Mouse (Mus musculus) midbrain, embryonic 15.5 days (tissue): ENCODE results near the gene Armc12. TPM values are rescaled to one million over a fixed set of nuclear protein-coding genes. Genes with fewer than 3 reads are reported as not detected.

ENCODE experiments used
- ATAC-seq: fragments of 200-750 bp; cut with Nextera tagmentation; replicated peaks from 2 replicates; pipeline ENCODE4 v1.8.0; 2017; ENCODE audit warnings: moderate TSS enrichment
- H3K27ac ChIP-seq: fragments of 300-500 bp; sonication (generic); 2 replicates; pipeline ENCODE4 v1.5.1; 2015; ENCODE audit warnings: mild to moderate bottlenecking, inconsistent platforms
- H3K27me3 ChIP-seq: fragments of 300-500 bp; sonication (generic); replicated peaks from 2 replicates; pipeline ENCODE4 v1.6.1; 2015; ENCODE audit warnings: inconsistent platforms
- H3K36me3 ChIP-seq: fragments of 300-500 bp; sonication (generic); replicated peaks from 2 replicates; pipeline ENCODE4 v1.6.1; 2015; ENCODE audit warnings: inconsistent platforms
- H3K4me1 ChIP-seq: fragments of 300-500 bp; sonication (generic); 2 replicates; pipeline ENCODE4 v1.6.1; 2015; ENCODE audit warnings: inconsistent platforms
- H3K4me2 ChIP-seq: fragments of 300-500 bp; sonication (generic); 2 replicates; pipeline ENCODE4 v1.6.1; 2015; ENCODE audit warnings: inconsistent platforms, mild to moderate bottlenecking, moderate library complexity
- H3K4me3 ChIP-seq: fragments of 300-500 bp; sonication (generic); 2 replicates; pipeline ENCODE4 v1.5.1; 2015; ENCODE audit warnings: mild to moderate bottlenecking, inconsistent platforms
- H3K9ac ChIP-seq: fragments of 300-500 bp; sonication (generic); 2 replicates; pipeline ENCODE4 v1.6.1; 2015; ENCODE audit warnings: mild to moderate bottlenecking, inconsistent platforms
- H3K9me3 ChIP-seq: fragments of 300-500 bp; sonication (generic); 2 replicates; pipeline ENCODE4 v1.6.1; 2016; ENCODE audit warnings: inconsistent platforms
- WGBS: fragments of 180-500 bp; shearing (Covaris S2); methylation state at CpG from one replicate; pipeline ENCODE4 v1.1.7; 2015; ENCODE audit warnings: mixed read lengths; 5-methylcytosine and 5-hydroxymethylcytosine counted together
- polyA plus RNA-seq: library from polyadenylated mRNA; unstranded; fragments of >200 nt; fragmentation: Nextera tagmentation; extraction: Ambion mirVana; gene quantifications from 2 replicates; pipeline ENCODE4 v1.2.1, GENCODE M21; 2015

The Armc12 gene
- not detected in 2 replicates for polyA plus RNA-seq

- Histone ChIP-seq H3K27me3 (no peaks in the 10 kb centered on the region), H3K4me3 (no peak within 1 kb of the TSS), H3K27ac (no peak within 1 kb of the TSS), H3K9me3 (no peaks in the 10 kb centered on the region), H3K9ac (no peak within 1 kb of the TSS), H3K4me2 (no peak within 1 kb of the TSS), H3K36me3 (no peaks in the 10 kb centered on the region), H3K4me1 (peaks cover 5% of the 10 kb centered on the region)
- 82% methylated on average over 6 of the region's 6 CpGs for WGBS
- ATAC-seq: no peak
These were observed at the start of gene Armc12 for GRCm38 (mm10) chr17:28530506-28530905. Gene Armc12, plus strand, starts transcription at chr17:28530806.

GRCm38 (mm10) chr17:28484704-28485445 is 45.7 kb upstream of the Armc12 start:
- H3K4me2 ChIP-seq: peak overlapping the region; percentile 84
- peak overlapping the region; percentile 80 for H3K9ac ChIP-seq
- H3K27me3 ChIP-seq: no peaks in the 10 kb centered on the region
- no peaks in the 10 kb centered on the region for H3K36me3 ChIP-seq
- peak overlapping the region; percentile 97 for H3K4me3 ChIP-seq
- WGBS: 3% methylated on average over 30 of the region's 30 CpGs
- peaks cover 8% of the 10 kb centered on the region; the same call in 1 of the 2 replicates for H3K4me1 ChIP-seq
- no peaks in the 10 kb centered on the region for H3K9me3 ChIP-seq
- ATAC-seq: no peak; the same call in 1 of the 2 replicates
- H3K27ac ChIP-seq: peak overlapping the region; percentile 88

GRCm38 (mm10) chr17:28485446-28485948 is 45.1 kb upstream of the Armc12 start:
- peak overlapping the region; percentile 97 for H3K4me3 ChIP-seq
- H3K27me3 ChIP-seq: no peaks in the 10 kb centered on the region
- ATAC-seq: peak; percentile 80
- peak overlapping the region; percentile 88 for H3K27ac ChIP-seq
- H3K9me3 ChIP-seq: no peaks in the 10 kb centered on the region
- no peaks in the 10 kb centered on the region for H3K36me3 ChIP-seq
- peaks cover 8% of the 10 kb centered on the region; the same call in 1 of the 2 replicates for H3K4me1 ChIP-seq
- peak overlapping the region; percentile 80 for H3K9ac ChIP-seq
- WGBS: under 1% methylated on average over 41 of the region's 77 CpGs
- peak overlapping the region; percentile 84 for H3K4me2 ChIP-seq

- Histone ChIP-seq H3K9ac (peak overlapping the region; percentile 80), H3K27me3 (no peaks in the 10 kb centered on the region), H3K4me2 (peak overlapping the region; percentile 84), H3K9me3 (no peaks in the 10 kb centered on the region), H3K36me3 (no peaks in the 10 kb centered on the region), H3K4me3 (peak overlapping the region; percentile 97), H3K27ac (peak overlapping the region; percentile 88), H3K4me1 (peaks cover 8% of the 10 kb centered on the region; the same call in 1 of the 2 replicates)
- under 1% methylated on average over 46 of the region's 58 CpGs for WGBS
- ATAC-seq: peak; percentile 99
These were observed 44.6 kb upstream of the Armc12 start for GRCm38 (mm10) chr17:28485977-28486400.

- H3K36me3 ChIP-seq: no peaks in the 10 kb centered on the region
- H3K27me3 ChIP-seq: no peaks in the 10 kb centered on the region
- no peak overlapping the region for H3K27ac ChIP-seq
- WGBS: 80% methylated on average over 6 of the region's 6 CpGs
- H3K4me1 ChIP-seq: peaks cover 8% of the 10 kb centered on the region; the same call in 1 of the 2 replicates
- H3K4me3 ChIP-seq: peak overlapping the region; percentile 97; the same call in 1 of the 2 replicates
- no peak for ATAC-seq
- peak overlapping the region; percentile 84; the same call in 1 of the 2 replicates for H3K4me2 ChIP-seq
- no peak overlapping the region for H3K9ac ChIP-seq
- no peaks in the 10 kb centered on the region for H3K9me3 ChIP-seq
These were observed 43.9 kb upstream of the Armc12 start for GRCm38 (mm10) chr17:28486720-28487119.

- Histone ChIP-seq H3K4me3 (no peak overlapping the region), H3K9ac (no peak overlapping the region), H3K36me3 (no peaks in the 10 kb centered on the region), H3K9me3 (no peaks in the 10 kb centered on the region), H3K4me1 (peaks cover 8% of the 10 kb centered on the region; the same call in 1 of the 2 replicates), H3K4me2 (no peak overlapping the region), H3K27me3 (no peaks in the 10 kb centered on the region), H3K27ac (no peak overlapping the region)
- 90% methylated on average over 18 of the region's 18 CpGs for WGBS
- no peak for ATAC-seq
These were observed 42.9 kb upstream of the Armc12 start for GRCm38 (mm10) chr17:28487584-28488257.

- Histone ChIP-seq H3K4me3 (no peak overlapping the region), H3K27ac (no peak overlapping the region), H3K4me2 (no peak overlapping the region), H3K9me3 (no peaks in the 10 kb centered on the region), H3K27me3 (no peaks in the 10 kb centered on the region), H3K9ac (no peak overlapping the region), H3K4me1 (peaks cover 8% of the 10 kb centered on the region; the same call in 1 of the 2 replicates), H3K36me3 (no peaks in the 10 kb centered on the region)
- 78% methylated on average over 7 of the region's 7 CpGs for WGBS
- ATAC-seq: no peak
These were observed 42.2 kb upstream of the Armc12 start for GRCm38 (mm10) chr17:28488258-28489013.

- Histone ChIP-seq H3K4me2 (no peak overlapping the region), H3K27me3 (no peaks in the 10 kb centered on the region), H3K27ac (no peak overlapping the region), H3K36me3 (no peaks in the 10 kb centered on the region), H3K9ac (no peak overlapping the region), H3K9me3 (no peaks in the 10 kb centered on the region), H3K4me3 (no peak overlapping the region), H3K4me1 (no peaks in the 10 kb centered on the region; the same call in 1 of the 2 replicates)
- WGBS: 61% methylated on average over 14 of the region's 14 CpGs
- no peak for ATAC-seq
These were observed 39.4 kb upstream of the Armc12 start for GRCm38 (mm10) chr17:28491035-28491770.

GRCm38 (mm10) chr17:28495832-28496231 is 34.8 kb upstream of the Armc12 start:
- Histone ChIP-seq H3K36me3 (no peaks in the 10 kb centered on the region), H3K4me1 (no peaks in the 10 kb centered on the region; the same call in 1 of the 2 replicates)

GRCm38 (mm10) chr17:28499190-28499589 is 31.4 kb upstream of the Armc12 start:
- Histone ChIP-seq H3K4me1 (no peaks in the 10 kb centered on the region), H3K4me2 (no peak overlapping the region), H3K9me3 (no peaks in the 10 kb centered on the region), H3K27ac (no peak overlapping the region), H3K27me3 (no peaks in the 10 kb centered on the region), H3K4me3 (no peak overlapping the region), H3K36me3 (no peaks in the 10 kb centered on the region), H3K9ac (no peak overlapping the region)
- 79% methylated on average over 2 of the region's 2 CpGs for WGBS
- ATAC-seq: no peak

More at GRCm38 (mm10) chr17:28495832-28496231, 34.8 kb upstream of the Armc12 start:
- no peak overlapping the region for H3K4me2 ChIP-seq
- no peak overlapping the region for H3K27ac ChIP-seq
- H3K9me3 ChIP-seq: no peaks in the 10 kb centered on the region
- no peak overlapping the region for H3K9ac ChIP-seq
- no peaks in the 10 kb centered on the region for H3K27me3 ChIP-seq
- 93% methylated on average over 8 of the region's 8 CpGs for WGBS
- H3K4me3 ChIP-seq: no peak overlapping the region
- ATAC-seq: no peak

- no peaks in the 10 kb centered on the region for H3K4me1 ChIP-seq
- H3K27ac ChIP-seq: no peak overlapping the region
- WGBS: 78% methylated on average over 3 of the region's 3 CpGs
- H3K27me3 ChIP-seq: no peaks in the 10 kb centered on the region
- H3K9ac ChIP-seq: no peak overlapping the region
- H3K9me3 ChIP-seq: no peaks in the 10 kb centered on the region
- no peaks in the 10 kb centered on the region for H3K36me3 ChIP-seq
- ATAC-seq: no peak
- no peak overlapping the region for H3K4me2 ChIP-seq
- H3K4me3 ChIP-seq: no peak overlapping the region
These were observed 30.1 kb upstream of the Armc12 start for GRCm38 (mm10) chr17:28500465-28500864.
